Mouse (Mus musculus): ENCODE results near the gene Trim45.

Trim45 gene

GRCm38 (mm10) chr3:100921825-100922505 is at the start of gene Trim45:
TSS of gene Trim45 (plus strand) at chr3:100922202.
- in situ Hi-C loops (cut with MboI, MseI): no loop called here

GRCm38 (mm10) chr3:100877057-100877456 is 44.9 kb upstream of the Trim45 start:
- in situ Hi-C loops (cut with MboI, MseI): loop anchor here (5.0 kb wide), 1 partner anchor 660 kb away; no protein-coding TSS in a partner anchor

DNA sequence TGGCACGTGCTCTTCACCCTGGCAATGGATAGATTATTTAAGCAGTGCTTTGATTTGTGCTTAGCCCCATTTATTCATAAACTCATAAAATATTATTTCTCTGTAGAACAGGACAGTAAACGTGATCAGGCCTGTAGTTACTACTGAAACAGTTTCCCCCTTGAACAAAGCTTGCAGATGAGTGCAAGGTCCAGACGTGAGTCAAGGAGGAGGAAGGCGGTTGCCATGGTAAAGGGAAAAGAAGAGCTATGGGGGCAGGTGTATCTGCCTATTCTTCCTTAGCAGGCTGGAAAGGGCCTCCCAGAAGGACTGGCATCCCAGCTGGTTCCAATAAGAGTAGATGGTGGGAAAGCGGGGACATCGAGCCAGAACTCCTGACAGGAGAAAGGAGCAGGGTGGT is 40.6 kb upstream of the Trim45 start:
- in situ Hi-C loops (cut with MboI, MseI): no loop called here

DNA sequence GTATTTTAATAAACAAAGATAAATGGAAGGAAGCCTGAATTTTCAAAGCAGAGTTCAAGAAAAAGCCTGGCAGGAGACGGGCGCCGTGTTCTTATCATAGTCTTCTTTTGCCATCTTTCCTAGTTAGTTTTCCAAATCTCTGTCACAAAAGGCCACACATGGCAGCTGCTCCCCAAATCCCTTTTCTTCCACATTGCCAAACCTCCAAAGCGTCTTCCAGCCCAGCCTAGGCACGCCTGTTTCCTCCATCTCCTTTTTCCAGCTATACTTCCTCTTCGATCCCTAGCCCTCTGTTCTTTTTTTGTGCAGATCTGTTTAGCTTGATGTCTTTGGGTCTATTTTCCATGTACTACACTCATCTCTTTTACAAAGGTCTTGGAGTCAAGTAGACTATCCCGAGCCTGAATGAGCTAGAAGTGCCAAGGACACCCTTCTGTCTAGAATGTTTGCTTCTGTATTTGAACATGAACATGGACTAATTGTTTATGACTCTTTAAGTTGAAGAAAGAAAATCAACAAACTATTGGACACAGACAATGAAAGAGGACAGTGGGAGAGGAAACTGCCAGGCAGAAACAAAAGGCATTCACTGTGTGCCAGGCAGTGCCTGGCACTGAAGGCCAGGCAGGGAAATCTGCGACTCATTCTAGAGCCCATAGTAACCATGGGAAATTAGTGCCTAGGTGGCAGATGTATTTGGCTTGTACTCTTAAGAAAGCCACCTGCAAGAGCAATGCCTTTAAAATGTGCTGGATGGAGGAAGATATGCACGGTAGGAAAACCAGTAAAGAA is 40.0 kb upstream of the Trim45 start:
- in situ Hi-C loops (cut with MboI, MseI): no loop called here

GRCm38 (mm10) chr3:100889234-100889633 is 32.8 kb upstream of the Trim45 start:
- in situ Hi-C loops (cut with MboI, MseI): no loop called here

- in situ Hi-C loops (cut with MboI, MseI): no loop called here
These were observed 31.6 kb upstream of the Trim45 start for GRCm38 (mm10) chr3:100890406-100890805.

- in situ Hi-C loops (cut with MboI, MseI): no loop called here
These were observed 29.3 kb upstream of the Trim45 start for GRCm38 (mm10) chr3:100892383-100893335.

DNA sequence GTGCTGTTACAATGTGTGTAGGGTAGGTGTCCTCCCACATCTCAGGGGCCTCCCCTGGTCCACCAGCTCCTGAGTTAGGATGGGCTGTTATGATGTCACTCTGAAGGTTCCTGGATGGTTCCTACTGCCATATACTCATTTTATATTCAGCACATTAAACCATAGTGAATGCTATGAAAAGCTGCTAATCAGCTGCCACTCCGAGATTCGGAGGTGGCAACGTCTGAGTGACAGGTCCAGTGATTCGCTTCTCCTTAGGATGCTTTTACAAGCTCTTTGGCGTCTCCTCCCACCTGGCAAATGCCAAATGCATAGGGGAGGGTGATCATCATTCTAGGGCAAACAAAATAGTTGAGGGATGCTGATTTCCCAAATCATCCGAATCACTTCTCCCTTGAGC is 26.5 kb upstream of the Trim45 start:
- in situ Hi-C loops (cut with MboI, MseI): no loop called here

- in situ Hi-C loops (cut with MboI, MseI): no loop called here
These were observed 15.9 kb upstream of the Trim45 start for GRCm38 (mm10) chr3:100906128-100906527.

- in situ Hi-C loops (cut with MboI, MseI): no loop called here
These were observed 15.1 kb upstream of the Trim45 start for GRCm38 (mm10) chr3:100906916-100907315.

- in situ Hi-C loops (cut with MboI, MseI): no loop called here
These were observed 13.4 kb upstream of the Trim45 start for GRCm38 (mm10) chr3:100908594-100908993.

- in situ Hi-C loops (cut with MboI, MseI): no loop called here
These were observed 11.4 kb upstream of the Trim45 start for GRCm38 (mm10) chr3:100910621-100911020.

- in situ Hi-C loops (cut with MboI, MseI): no loop called here
These were observed 11.0 kb upstream of the Trim45 start for GRCm38 (mm10) chr3:100911026-100911425.

GRCm38 (mm10) chr3:100911498-100912213 is 10.3 kb upstream of the Trim45 start:
- in situ Hi-C loops (cut with MboI, MseI): no loop called here

DNA sequence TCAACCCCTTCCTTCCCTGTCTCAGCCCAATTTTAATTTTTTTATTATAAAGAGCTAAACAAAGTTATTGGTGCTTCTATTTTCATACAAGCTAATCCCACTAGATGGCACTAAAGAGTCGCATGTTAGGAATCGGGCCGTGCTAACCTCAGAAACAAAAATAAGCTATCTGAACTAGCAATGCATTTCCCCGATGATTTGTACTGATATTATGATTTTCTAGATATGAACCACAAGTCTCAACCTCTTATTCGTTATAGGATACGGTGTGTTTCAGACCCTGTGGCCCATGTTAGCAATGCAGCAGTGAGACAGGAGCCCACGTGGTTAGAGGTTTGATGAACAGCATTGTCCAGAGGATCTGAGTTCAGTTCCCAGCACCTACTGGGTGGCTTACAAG is 5.2 kb upstream of the Trim45 start:
- in situ Hi-C loops (cut with MboI, MseI): no loop called here

GRCm38 (mm10) chr3:100920611-100921140 is 1.3 kb upstream of the Trim45 start:
- in situ Hi-C loops (cut with MboI, MseI): no loop called here

GRCm38 (mm10) chr3:100922506-100923375 is 739 bp downstream of the Trim45 start:
- in situ Hi-C loops (cut with MboI, MseI): no loop called here

GRCm38 (mm10) chr3:100924065-100924732 is 2.2 kb downstream of the Trim45 start:
- in situ Hi-C loops (cut with MboI, MseI): no loop called here

- in situ Hi-C loops (cut with MboI, MseI): no loop called here
These were observed 3.2 kb downstream of the Trim45 start for GRCm38 (mm10) chr3:100925176-100925575.

Data from T-helper 1 cell (primary cell).